Mouse (Mus musculus) thymus, adult 2 months (tissue): ENCODE measurements around the gene Gm4846.

Experiments used
- CTCF ChIP-seq: fragments of 200-500 bp; IDR thresholded peaks from 2 replicates; pipeline ENCODE4 v1.5.1; 2012; ENCODE audit warnings: mild to moderate bottlenecking, control low read depth, low read length, moderate library complexity, borderline replicate concordance; ENCODE audit not compliant: control insufficient read depth, poor library complexity, insufficient read depth; ENCODE audit errors: extremely low read depth
- POLR2A ChIP-seq: fragments of 200-500 bp; IDR thresholded peaks from 2 replicates; pipeline ENCODE4 v1.6.1; 2012; ENCODE audit warnings: mild to moderate bottlenecking, low read length, control low read depth, moderate library complexity; ENCODE audit not compliant: control insufficient read depth, poor library complexity, insufficient read depth; ENCODE audit errors: extremely low read depth

- TF ChIP-seq CTCF (no peak), POLR2A (no peak)
These were observed 34.8 kb downstream of the Gm4846 start for GRCm38 (mm10) chr1:166462544-166462943.
